Mouse (Mus musculus) naive thymus-derived CD4-positive, alpha-beta T cell, adult 2 months (primary cell): ENCODE results near the gene Zcchc3.
A peak's percentile ranks its signal among the peaks of the same experiment; 100 is the strongest.
"Not testable (repeated sequence)": the region's sequence is repeated elsewhere in the genome, so short reads cannot be mapped to it uniquely, and the experiment has no call there.

ENCODE experiments used
- DNase-seq: peaks from one replicate; pipeline ENCODE4 v3.0.0-alpha.2; 2011; ENCODE audit warnings: low read depth

Zcchc3 gene

DNA sequence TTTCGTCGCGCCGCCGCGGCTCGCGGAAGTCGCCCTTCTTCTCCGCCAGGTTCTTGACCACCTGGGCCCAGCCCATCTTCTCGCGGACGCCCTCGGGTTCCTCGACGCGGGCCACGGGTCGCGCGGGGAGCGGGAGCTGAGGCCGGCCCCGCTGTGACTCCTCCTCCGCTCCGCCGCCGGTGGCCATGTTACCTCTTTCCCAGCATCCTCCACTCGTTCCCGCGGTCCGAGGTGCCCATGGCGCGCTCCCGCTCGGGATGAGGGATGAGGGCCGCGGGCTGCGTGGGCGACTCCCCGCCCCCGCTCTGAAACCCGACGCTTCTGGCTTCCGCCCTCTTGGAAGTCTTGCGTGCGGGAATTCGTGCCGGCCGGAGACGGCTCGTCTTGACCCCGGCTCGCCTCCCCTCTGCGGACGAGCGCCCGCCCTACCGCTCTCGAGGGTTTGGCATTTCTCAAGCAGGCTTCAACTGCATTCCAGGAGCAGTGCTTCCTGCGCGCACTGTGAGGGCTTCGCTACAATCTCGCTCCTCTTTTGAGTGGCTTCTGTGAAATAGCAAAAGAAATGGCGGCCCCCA lies at the start of gene Zcchc3:
Gene Zcchc3, minus strand, starts transcription at position 437 of the 575 bp plus-strand sequence.
- DNase-seq = peak; percentile 51

DNA sequence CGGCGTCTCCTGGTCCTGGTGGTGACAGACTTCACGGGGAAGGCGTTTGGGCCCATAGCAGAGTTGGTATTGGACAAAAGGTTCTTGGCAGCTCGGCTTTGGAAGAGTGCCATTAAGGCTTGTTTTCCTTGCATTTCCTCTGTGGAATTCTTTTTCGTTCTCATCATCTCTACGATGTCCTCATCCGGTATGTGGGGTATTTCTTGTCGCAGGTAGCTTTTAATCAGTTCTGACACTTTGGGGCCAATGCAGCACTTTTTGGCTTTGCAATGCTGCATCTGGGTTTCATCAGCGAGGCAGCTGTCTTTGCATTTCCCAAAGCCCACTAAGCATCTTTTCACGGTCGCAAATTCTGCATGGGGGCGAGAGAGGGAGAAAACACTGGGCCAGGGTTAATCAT lies 44.4 kb upstream of the Zcchc3 start:
- no peak for DNase-seq

DNA sequence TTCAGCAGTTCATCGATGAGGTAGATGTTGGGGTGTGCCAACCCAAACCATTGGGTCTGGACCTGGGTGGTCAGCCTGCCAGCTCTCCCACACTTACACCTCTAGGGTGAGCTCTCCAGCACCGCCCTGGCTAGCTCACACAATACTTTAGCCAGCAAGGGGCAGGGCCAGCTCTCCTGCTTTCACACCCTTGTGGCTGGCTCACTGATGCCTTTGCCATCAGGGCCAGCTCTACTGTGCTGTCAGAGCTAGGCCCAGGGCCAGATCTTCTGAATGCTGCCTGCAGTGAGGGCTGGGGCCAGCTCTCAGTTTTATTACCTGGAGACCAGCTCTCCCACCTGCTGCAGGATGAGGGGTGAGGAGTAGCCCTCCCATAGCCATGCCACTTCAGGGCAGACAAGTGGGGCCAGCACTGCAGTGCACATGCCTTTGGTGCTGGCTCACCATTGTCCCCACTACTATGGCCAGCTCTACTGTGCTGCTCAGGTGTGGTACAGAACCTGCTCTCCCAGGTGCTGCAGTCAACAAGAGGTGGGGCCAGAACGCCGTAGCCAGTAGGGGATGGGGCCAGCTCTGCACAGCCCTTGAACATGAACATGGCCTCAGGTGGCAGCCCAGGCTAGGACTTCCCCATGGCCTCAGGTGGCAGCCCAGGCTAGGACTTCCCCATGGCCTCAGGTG lies 37.4 kb upstream of the Zcchc3 start:
- DNase-seq = no peak

DNA sequence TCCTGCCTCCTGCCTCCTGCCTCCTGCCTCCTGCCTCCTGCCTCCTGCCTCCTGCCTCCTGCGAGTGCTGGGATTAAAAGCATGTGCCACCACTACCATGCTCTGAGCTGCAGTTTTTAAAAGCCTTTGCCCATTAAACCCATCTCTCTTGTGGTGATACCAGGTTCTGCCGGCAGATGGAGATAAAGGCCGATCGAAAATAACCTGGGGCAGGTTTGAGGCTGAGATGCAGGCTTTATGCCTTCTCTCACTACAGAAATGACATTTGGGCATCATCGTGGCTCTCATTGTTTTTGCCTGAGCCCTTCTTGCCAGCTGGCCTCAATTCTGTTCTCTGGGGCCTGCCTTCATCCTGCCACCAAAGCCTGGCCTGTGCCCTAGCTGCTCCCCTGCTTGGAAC lies 35.4 kb upstream of the Zcchc3 start:
- peak; percentile 31 for DNase-seq

DNA sequence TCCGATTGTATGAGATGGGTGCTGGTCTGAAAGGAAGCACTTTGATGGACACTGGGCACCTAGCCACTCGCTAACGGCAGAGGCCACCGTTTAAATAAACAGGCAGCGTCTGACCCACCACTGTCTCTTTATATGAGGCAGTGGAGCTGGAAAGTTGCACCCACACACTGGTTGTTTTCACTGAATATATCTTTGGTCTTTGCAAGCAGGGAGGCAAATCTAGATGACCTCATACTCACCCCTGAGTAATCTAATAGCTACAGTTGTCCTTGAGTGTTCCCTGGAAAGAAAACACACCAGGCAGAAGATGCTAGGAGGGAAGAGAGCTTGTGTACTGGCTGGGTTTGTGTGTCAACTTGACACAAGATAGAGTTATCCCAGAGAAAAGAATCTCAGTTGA lies 32.6 kb upstream of the Zcchc3 start:
- no peak for DNase-seq

DNA sequence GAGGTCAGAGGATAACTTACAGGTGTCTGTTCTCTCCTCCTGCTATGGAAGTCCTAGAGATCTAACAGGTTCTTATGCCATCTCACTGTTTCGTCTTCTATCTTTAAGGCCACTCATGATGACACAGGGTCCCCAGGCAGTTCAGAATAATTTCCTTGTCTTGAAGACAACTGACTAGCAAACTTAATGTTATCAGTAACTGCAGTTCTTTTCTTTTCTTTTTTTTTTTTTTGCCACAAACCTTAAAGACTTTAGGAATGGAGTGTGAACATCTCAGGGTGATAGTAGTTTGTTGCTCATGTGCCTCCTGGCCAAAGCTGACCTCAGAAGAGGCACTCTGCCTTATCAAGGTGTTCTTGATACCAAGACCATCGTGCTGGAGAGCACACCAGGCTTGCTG lies 31.8 kb upstream of the Zcchc3 start:
- DNase-seq = no peak

DNA sequence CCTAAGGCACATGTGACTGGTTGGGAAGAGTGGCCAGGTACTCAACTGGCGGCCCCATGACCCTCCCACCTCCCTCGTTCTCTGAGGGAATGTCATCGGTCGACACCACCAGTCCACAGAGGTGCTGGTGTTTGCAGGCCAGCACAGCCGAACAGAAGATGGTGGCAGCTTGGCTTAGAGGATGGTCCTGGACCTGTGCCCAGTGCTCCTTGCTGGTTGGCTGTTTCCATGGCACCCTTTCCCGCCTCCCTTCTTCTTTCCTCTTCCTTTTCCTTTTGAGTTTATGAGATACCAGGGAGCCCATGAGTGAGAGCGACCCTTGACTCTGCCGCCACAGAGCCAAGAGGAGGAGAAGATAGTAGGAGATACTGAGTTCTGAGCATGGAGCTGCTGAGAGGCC lies 28.5 kb upstream of the Zcchc3 start:
- no peak for DNase-seq

DNA sequence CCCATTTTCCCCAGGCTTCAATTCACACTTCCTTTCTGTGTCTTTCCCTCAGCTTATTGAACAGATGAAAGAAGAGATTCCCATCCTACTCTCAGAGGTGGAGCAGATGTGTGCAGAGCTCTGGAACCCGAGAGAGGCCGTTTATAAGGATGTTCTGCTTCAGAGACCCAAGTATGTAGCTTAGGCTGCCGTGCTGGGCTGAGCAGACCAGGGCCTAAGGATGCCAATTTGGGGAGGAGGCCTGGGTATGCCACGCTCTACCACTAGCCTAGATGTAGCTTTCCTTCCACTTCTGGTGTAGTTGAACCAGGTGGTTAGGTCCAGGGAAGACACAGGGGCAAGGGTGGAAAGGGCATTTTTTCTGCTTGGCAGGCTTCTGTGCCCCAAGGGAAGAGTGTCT lies 27.5 kb upstream of the Zcchc3 start:
- no peak for DNase-seq

DNA sequence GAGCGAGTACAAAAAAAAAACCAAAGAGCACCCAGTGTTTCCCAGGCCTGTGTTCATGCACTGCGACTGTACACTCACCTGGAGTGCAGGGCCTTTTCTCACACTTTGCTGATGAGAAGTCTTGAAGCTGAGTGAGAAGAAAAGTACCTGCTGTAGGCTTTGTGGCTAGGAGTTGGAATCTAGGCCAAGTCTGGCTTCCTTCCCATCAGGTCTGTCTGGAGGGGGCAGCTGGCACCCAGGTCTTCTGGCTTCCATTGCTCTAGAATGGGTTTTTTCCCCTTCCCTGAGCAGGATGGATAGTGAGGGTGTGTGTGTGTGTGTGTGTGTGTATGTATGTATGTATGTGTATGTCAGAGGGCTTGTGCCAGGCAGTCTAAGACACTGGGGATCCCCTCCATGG lies 25.0 kb upstream of the Zcchc3 start:
- no peak for DNase-seq

DNA sequence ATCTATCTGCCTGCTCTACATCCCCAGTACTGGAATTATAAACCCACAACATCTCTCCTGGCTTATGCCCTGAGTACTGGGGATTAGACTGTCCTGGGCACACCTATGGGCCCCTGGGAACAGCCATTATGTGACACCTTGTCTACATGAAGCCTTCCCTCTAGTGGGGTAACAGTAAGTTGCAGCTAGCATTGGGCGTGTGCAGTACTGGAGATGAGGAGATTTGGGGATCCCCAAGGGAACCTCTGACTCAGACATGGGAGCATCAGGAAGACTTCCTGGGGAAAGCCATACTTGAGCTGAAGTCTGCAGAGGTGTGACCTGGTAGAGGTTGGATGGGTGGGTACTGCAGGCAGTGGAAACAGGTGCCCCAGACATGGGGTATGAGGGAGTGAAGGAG lies 24.1 kb upstream of the Zcchc3 start:
- no peak for DNase-seq

DNA sequence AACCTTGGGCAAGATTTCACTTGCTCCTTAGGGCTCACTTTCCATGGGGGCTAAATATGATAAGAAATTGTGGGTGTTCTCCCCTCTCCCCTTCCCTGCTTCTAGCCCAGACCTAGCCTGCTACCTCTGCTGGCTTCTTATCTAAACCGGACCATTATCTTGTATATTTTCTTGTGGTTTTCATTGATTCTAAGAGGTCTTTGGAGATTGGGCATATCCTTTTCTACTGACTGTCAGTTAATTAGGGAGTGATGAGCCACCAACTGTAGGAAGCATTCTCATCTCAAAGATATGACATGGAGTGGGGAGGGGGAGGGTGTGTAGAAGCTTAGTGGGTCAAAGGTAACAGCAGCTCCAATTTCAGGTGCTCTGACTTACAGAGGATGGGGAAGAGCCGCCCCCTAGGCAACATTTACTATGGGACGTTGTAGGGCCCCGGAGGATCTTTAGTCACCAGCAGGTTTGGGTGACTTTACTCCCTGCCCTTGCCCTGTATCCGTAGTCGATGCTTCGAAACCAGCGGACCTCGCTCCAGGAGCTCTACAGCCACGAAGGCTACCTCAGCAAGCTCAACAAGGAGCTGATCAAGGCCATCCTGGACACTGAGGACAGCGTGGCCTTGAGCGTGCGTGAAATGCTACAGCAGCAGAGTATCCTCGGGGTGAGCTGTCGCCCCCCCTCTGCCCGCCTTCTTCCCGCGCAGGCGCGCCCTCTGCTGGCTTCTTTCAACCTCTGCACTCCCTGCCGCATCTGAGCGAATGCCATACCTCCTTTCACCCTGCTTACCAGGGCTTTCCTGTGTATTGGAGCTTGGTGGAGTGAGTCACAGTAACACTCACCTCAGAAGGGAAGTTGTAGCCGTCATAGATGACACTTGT lies 22.4 kb upstream of the Zcchc3 start:
- DNase-seq = peak; percentile 83

DNA sequence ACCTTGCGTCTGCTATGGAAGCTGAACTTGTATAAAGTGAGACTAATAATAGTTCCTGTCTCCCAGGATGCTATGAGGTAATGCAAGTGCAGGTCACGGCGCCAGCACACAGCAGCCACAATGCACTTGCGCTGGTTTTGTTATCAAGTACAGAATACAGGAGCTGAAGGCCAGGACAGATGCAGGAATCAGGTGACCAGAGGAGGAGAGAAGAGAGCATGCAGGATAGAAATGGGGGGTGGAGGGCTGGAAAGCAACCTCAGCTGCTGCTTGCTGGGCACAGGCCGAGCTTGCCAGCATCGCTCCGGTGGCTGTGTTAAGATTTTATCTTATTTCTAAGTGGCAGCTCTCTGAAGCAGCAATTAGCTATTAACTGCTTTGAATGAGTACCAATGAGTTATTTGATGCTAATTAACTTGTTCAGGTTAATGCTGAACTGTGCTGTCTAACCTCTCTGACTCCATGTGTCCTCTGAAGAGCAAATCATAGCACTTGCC lies 21.6 kb upstream of the Zcchc3 start:
- no peak for DNase-seq

DNA sequence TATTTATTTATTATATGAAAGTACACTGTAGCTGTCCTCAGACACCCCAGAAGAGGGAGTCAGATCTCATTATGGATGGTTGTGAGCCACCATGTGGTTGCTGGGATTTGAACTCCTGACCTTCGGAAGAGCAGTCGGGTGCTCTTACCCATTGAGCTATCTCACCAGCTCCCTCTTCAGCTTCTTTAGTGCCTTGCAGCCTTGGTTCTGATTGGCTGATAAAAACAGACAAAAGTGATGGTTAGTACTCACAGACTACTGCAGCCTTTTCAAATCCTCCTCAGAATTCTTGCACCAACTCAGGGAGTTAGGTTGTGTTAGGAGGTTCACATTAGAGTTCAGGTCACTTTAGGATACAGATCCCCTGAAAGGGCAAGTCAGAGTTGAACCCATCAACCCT lies 13.7 kb upstream of the Zcchc3 start:
- DNase-seq = not testable (repeated sequence)

DNA sequence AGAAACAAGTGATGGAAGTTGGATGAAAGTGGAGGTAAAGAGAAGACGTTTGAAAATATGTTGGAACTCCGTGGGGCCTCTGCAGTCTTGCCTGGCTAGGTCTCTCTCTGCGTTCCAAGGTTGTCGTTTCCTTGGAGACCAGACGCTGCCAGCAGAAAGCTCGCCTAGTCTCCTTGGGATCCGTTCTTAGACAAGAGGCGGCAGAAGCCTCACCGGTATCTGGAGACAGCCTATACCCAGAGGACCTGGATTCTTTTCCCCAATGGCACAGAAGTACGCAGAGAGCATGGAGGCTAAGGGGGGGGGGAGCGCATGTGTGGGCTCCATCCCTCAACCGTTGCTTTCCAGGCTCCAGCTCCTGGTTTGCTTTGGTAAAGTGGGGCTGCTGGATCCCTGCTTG lies 12.7 kb upstream of the Zcchc3 start:
- no peak for DNase-seq

DNA sequence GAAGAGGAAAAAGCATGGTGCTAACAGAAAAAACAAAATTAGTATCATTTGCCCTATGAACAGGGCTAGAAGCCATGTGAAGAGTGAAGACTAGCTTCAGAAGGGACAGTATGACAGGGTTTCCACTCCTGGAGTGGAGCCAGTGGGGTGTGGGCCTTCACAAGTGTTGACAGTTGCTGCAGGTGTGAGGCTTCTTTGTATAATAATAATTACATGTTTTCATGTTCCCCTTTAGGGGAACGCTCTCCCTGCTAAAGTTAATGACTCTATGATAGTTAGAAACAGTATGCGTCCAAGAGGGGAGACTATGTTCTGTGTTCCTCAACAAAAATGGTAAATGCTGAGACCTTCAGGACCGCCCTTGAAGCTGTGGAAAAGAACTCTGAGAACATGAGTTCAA lies 959 bp upstream of the Zcchc3 start:
- no peak for DNase-seq

DNA sequence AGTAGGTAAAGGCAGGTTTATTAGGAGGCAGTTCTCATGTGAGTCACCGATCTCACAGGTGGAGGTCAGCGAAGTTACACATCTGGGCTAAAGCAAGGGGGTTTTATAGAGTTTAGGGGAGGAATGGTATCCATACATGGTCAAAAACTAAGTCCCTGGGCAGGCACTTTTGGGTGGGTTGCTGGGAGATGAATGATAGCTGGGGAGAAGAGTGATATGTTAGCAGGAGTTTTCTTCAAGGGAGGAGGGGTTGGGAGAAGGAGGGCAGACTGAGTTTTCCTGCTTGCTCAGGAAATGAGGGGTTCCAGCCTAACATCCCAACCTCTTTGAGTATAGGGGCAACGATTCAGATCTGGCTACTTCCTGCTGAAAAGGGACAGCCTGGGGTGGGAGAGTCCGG lies 460 bp upstream of the Zcchc3 start, which contains the start of gene 6820408C15Rik:
Gene 6820408C15Rik, plus strand, starts transcription at position 301 of the 400 bp plus-strand sequence.
- DNase-seq = no peak

DNA sequence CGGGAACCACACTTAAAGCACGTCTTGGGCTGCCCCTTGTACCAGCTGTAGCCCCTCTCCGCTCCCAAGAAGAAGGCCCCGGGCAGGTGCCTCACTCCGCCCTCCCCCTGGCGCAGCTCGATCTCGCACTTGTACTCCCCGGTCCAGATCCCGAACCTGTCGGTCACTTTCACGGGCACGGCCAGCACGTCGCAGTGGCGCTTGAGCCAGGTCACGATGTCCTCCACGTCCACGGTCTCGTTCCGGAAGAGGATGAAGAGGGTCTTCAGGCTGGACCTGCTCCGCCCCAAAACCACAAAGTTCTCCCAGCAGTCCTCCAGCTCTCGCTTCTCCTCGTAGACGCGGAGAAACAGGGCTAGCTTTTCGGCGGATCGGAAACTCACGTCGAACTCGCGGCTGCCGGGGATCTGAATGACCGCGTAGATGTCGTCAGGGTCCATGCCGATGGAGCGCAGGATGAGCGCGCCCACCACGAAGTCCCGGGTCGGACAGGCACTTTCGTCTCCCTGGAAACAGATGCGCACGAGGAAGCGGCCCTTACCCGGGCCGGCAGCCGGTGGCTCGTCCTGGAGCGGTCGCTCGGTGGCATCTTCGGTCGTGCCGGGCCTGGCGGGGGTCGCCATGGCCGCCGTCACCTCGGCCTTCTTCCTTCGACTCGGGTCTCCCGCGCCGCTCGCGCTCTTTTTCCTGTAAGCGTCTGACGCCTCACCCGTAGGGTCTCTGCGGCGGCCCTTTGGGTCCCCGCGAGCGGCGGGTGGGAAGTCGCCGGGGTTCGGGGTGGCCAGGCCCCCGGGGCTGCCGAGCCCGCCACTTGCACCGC lies 852 bp downstream of the Zcchc3 start:
- peak; percentile 26 for DNase-seq

DNA sequence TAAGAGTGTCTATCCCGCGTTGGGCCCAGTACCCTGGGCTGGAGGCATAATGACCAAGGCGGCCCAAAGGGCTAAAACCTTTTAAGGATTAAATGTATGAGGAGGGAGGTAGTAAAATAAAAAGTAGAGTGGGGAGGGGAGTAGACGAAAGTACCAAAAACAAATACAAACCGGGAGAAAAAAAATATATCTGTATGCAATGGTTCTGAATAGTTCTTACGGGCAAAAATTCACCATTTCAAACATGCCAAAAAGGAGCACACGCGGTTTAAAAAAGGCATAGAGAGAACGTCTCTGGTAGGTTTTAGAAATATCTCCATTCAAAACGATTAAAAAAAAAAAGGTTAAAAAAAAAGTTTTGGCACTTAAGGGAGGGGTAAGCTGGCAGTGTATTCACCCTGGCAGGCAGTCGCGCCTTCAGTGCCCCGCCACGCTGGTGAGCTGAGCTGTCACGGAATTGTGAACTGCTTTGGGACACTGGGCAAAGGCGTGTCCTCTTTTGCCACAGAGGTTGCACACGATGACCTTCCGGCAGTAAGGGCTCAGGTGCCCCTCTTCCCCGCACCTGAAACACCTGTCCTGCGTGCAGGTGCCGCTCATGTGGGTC lies 1.6 kb downstream of the Zcchc3 start:
- no peak for DNase-seq

DNA sequence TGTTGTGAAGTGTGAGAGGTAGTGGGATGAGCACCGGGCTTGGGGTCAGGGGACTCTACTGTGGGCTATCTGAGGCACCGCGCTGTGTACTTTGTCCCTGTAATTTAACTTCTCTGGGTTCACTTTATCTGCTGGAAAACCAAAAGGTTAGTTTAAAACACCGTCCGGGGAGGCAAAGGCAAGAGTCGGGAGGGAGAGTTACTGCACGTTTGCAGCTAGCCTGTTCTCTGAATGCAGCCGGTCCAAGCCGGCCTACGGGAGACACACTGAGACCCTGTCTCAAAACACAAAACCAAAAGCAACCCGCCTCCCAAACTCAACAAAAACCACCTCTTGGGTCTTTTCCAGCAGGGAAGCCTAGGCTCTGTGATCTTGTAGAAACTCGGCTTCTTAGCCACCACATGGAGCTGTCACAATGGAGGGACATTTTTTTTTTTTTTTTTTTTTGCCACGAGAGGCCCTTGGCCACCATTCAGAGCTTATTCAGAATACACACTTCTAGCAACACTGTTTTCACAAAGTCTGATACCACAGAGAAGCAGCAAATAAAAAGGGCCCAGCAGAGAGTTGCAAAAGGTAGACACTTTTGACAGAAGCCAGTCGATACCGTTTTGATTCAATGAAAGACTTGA lies 2.2 kb downstream of the Zcchc3 start:
- no peak for DNase-seq

DNA sequence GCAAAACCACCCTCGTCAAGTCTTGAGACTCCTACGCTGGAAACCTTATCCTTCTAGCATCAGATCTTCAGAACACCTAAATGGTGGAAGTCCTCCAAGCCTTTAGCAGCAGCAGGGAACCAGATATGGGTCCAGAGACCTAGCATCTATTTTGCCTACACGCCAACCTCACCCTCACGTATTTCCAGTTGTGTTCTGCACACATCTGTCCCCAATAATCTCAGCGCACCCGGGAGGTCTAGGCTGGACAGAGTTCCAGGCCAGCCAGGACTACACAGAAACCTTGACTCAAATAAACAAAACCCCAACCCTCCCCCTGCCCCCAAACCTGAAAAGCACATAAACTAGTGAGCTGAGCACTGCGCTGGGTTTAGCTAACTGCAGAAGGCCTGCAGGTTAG lies 3.4 kb downstream of the Zcchc3 start:
- no peak for DNase-seq

DNA sequence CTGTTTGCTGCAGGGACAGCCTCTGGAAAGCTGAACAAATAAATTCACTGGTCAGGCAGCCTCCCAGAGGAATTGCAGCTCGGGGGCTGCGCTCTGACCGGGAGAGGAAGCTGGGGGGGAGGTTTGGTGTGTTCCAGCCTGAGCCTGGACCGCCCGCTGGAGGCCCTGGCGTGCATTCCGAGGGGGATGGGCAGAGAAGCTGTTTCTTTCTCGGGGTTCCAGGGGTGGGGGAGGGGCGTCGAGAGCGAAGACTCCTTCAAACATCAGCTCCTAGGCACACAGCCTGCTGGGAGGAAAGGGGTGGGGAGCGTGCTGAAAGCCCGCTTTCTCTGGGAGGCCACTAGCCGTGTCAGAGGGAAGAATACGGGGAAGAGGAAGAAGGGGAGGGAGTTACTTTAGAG lies 3.9 kb downstream of the Zcchc3 start:
- DNase-seq = no peak
